Mouse (Mus musculus) heart, embryonic 12.5 days (tissue): ENCODE data around the gene 5031439G07Rik. TPM values are rescaled to one million over a fixed set of nuclear protein-coding genes. Genes with fewer than 3 reads are reported as not detected.
A peak's percentile ranks its signal among the peaks of the same experiment; 100 is the strongest.

Experiments used
- ATAC-seq: fragments of 200-750 bp; cut with Nextera tagmentation; 2 replicates; pipeline ENCODE4 v1.8.0; 2017; ENCODE audit warnings: moderate TSS enrichment, moderate library complexity; ENCODE audit not compliant: insufficient number of reproducible peaks, low FRiP score
- H3K27ac ChIP-seq: fragments of 300-500 bp; sonication (generic); 2 replicates; pipeline ENCODE4 v1.5.1; 2016; ENCODE audit warnings: mild to moderate bottlenecking, moderate library complexity; ENCODE audit not compliant: poor library complexity, severe bottlenecking
- H3K27me3 ChIP-seq: fragments of 300-500 bp; sonication (generic); replicated peaks from 2 replicates; pipeline ENCODE4 v1.6.1; 2016; ENCODE audit warnings: mild to moderate bottlenecking, moderate library complexity
- H3K36me3 ChIP-seq: fragments of 300-500 bp; sonication (generic); 2 replicates; pipeline ENCODE4 v1.6.1; 2016; ENCODE audit warnings: mild to moderate bottlenecking, moderate library complexity
- H3K4me1 ChIP-seq: fragments of 300-500 bp; sonication (generic); replicated peaks from 2 replicates; pipeline ENCODE4 v1.6.1; 2016; ENCODE audit warnings: mild to moderate bottlenecking
- H3K4me2 ChIP-seq: fragments of 300-500 bp; sonication (generic); 2 replicates; pipeline ENCODE4 v1.6.1; 2016; ENCODE audit warnings: mild to moderate bottlenecking, moderate library complexity
- H3K4me3 ChIP-seq: fragments of 300-500 bp; sonication (generic); 2 replicates; pipeline ENCODE4 v1.5.1; 2016; ENCODE audit warnings: mild to moderate bottlenecking
- H3K9ac ChIP-seq: fragments of 300-500 bp; sonication (generic); 2 replicates; pipeline ENCODE4 v1.6.1; 2016; ENCODE audit warnings: mild to moderate bottlenecking, moderate library complexity
- H3K9me3 ChIP-seq: fragments of 300-500 bp; sonication (generic); replicated peaks from 2 replicates; pipeline ENCODE4 v1.6.1; 2016; ENCODE audit warnings: mild to moderate bottlenecking, moderate library complexity
- WGBS: fragments of 180-500 bp; shearing (Covaris S2); methylation state at CpG from one replicate; pipeline ENCODE4 v1.1.7; 2016; 5-methylcytosine and 5-hydroxymethylcytosine counted together
- polyA plus RNA-seq: library from polyadenylated mRNA; unstranded; fragments of >200 nt; fragmentation: Nextera tagmentation; extraction: Ambion mirVana; gene quantifications from 2 replicates; pipeline ENCODE4 v1.2.1, GENCODE M21; 2016

Gene 5031439G07Rik
- polyA plus RNA-seq, 1 experiment from 2014 or later: 4.3 TPM

- Histone ChIP-seq H3K36me3 (no peaks in the 10 kb centered on the region), H3K4me3 (no peak within 1 kb of the TSS), H3K4me2 (peak within 1 kb of the TSS; percentile 33), H3K27ac (no peak within 1 kb of the TSS), H3K27me3 (peaks cover 29% of the 10 kb centered on the region), H3K9me3 (no peaks in the 10 kb centered on the region), H3K9ac (no peak within 1 kb of the TSS), H3K4me1 (peaks cover 28% of the 10 kb centered on the region)
- ATAC-seq: no peak
- 9% methylated on average over 21 of the region's 21 CpGs for WGBS
Measured at GRCm38 (mm10) chr15:85016951-85017664, 28.8 kb upstream of the 5031439G07Rik start, which contains the start of gene Upk3a. Gene Upk3a (plus strand): TSS chr15:85017141.

DNA sequence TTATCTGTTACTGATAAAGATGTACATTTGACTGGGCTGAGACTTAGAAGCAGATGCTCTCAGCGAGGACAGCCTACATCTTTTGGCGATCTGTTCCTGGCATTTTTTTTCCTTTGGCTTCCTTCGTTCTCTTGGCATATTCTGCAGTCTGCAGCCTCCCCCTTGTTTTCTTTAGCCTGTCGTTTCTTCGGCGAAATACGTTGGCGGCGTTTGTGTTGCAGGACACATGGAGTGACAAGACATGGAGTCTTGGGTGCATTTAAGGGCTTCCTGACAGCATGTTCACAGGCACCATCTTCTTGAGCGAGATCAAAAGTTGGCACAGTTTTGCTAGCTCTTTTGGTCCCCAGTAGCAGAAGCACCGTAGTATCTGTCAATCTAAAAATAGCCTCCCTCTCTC is 27.4 kb upstream of the 5031439G07Rik start:
- Histone ChIP-seq H3K4me3 (no peak overlapping the region), H3K36me3 (no peaks in the 10 kb centered on the region), H3K4me2 (no peak overlapping the region), H3K27ac (no peak overlapping the region), H3K4me1 (peaks cover 33% of the 10 kb centered on the region), H3K27me3 (peaks cover 29% of the 10 kb centered on the region), H3K9me3 (no peaks in the 10 kb centered on the region), H3K9ac (no peak overlapping the region)
- WGBS: 57% methylated on average over 11 of the region's 11 CpGs
- no peak for ATAC-seq

DNA sequence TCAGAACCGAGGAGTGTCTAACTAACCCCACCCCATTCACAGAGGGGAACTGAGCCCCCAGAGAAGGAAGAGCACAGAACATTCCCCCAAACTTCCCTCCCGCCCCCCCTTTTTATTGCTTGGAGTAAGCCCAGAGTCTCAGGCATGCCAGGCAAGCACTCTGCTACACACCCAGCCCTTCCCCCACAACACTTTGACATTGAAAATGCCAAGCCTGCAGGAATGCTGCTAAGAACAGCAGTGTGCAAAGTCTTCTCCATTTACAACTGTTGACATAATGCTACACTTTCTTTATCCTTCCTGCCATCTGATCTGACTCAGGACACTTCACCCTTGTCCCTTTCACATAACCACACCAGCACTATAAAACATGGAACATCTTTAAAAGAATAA is 24.3 kb upstream of the 5031439G07Rik start:
- ATAC-seq: no peak
- Histone ChIP-seq H3K9ac (no peak overlapping the region), H3K27me3 (peaks cover 14% of the 10 kb centered on the region), H3K4me3 (no peak overlapping the region), H3K36me3 (no peaks in the 10 kb centered on the region), H3K9me3 (no peaks in the 10 kb centered on the region), H3K4me1 (peaks cover 39% of the 10 kb centered on the region), H3K4me2 (peak overlapping the region; percentile 21), H3K27ac (0 out of 2 replicates have a peak overlapping the region, but pooled peaks have one; percentile 25)
- 51% methylated on average over 2 of the region's 2 CpGs for WGBS

DNA sequence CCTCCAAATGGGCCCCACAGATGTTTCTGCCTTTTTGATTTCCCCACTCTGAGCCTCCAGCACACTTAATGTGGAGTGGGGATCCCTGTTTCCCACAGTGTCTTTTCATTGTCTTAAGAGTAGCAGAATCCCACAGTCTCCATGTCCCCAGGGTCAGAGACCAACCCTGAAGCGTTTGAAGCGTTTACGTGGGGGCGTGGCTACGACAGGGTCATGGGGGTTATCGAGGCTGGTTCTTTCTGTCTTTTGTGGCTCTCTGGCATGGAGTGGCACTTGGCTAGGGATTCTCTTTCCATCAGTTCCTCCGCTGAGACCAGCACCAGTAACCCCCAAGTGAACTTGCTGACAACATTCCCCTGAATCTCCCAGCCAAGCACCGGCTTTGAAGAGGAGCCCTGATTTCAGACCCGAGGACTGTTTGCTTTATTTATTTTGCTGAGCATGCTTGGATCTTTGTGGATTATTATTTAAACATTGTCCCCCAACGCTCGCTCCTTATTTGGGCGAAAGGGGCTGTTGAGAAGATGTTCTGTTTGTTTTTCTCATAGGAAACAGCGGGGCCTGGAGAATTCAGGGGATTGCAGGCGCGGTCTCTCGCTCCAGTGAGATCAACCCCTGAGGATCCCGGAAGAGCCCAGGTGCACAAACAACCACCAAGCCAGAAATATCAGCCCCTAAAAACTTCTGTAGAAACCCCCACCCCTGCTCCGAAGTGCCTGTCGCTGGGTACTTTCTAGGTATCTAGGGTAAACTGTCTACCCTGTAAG is 23.7 kb upstream of the 5031439G07Rik start:
- Histone ChIP-seq H3K9me3 (no peaks in the 10 kb centered on the region), H3K4me3 (no peak overlapping the region), H3K27ac (peak overlapping the region; percentile 29; the same call in 1 of the 2 replicates), H3K4me2 (peak overlapping the region; percentile 21), H3K27me3 (peaks cover 9% of the 10 kb centered on the region), H3K4me1 (peaks cover 37% of the 10 kb centered on the region), H3K9ac (no peak overlapping the region), H3K36me3 (no peaks in the 10 kb centered on the region)
- WGBS: 29% methylated on average over 19 of the region's 19 CpGs
- no peak for ATAC-seq

DNA sequence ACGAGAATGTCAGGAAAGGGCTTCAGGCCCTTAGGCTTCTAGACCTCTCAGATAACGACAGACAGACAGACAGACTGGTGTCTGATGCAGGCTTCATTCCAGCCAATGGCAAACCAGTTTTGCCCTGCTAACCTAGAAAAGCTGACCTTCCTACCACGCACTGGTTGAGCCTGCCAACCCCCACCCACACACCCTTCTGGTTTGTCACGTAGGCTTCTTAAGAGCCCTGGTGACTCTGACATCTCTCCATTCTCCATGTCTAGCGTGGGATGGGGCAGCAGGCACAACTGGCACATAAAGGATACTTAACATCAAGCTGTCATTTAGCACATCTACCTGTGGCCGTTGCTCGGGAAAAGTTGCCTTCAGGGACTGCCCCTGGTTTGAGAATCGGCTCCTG is 21.3 kb upstream of the 5031439G07Rik start:
- ATAC-seq: no peak
- H3K9ac ChIP-seq: no peak overlapping the region
- H3K36me3 ChIP-seq: no peaks in the 10 kb centered on the region
- H3K27me3 ChIP-seq: no peaks in the 10 kb centered on the region
- no peak overlapping the region for H3K4me3 ChIP-seq
- H3K4me1 ChIP-seq: peaks cover 25% of the 10 kb centered on the region
- H3K4me2 ChIP-seq: no peak overlapping the region
- H3K9me3 ChIP-seq: no peaks in the 10 kb centered on the region
- 56% methylated on average over 8 of the region's 8 CpGs for WGBS
- H3K27ac ChIP-seq: no peak overlapping the region

DNA sequence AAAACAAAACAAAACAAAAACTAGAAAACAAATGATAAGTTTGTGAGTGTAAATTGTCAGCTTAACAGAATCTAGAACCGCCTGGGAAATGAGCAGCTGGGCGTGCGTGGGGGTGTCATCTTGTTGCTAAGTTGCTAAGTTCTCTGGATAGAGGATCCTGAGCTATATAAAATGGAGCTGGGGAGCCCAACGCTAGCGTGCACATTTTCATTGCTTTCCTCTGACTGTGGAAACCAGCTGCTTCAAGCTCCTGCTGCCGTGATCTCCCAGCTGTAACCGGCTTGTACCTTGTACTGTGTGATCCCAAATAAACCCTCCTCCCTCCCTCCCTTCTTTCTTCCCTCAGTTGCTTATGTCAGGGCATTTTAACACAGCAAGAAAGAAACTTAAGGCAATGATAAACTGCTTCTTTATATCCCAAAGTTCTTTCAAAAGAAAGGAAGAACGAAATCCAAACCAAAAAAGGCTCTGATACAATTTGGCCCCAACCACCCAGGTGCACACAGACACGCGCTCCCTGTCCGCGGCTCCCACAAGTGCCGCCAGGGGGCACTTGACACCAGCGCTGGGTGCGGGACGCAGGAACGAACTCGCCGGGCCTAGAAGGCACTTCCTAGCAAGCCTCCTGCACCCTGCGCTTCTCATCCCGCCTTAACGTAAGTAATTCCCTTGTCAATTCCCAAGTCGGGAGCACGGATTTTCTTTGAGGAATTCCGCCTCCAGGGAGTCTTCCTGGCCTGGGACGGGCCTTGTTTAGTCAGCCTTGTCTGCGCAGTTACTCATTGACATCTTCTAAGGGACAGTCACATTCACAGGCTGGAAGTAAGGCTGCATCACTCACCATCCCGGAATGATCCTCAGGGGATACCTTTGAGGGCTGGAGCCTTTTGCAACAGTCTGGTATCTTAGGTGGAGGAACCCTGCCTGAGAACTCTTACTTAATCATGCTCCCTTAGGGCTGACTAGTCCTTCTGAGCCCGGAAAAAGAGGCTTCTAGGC is 12.9 kb upstream of the 5031439G07Rik start:
- H3K4me2 ChIP-seq: no peak overlapping the region
- ATAC-seq: peak; percentile 51; the same call in 1 of the 2 replicates
- no peaks in the 10 kb centered on the region for H3K36me3 ChIP-seq
- H3K9me3 ChIP-seq: no peaks in the 10 kb centered on the region
- H3K4me1 ChIP-seq: peaks cover 7% of the 10 kb centered on the region
- H3K4me3 ChIP-seq: no peak overlapping the region
- peaks cover 21% of the 10 kb centered on the region for H3K27me3 ChIP-seq
- H3K9ac ChIP-seq: 0 out of 2 replicates have a peak overlapping the region, but pooled peaks have one; percentile 20
- H3K27ac ChIP-seq: no peak overlapping the region
- 19% methylated on average over 29 of the region's 29 CpGs for WGBS

- Histone ChIP-seq H3K27me3 (peaks cover 21% of the 10 kb centered on the region), H3K9ac (no peak overlapping the region), H3K36me3 (no peaks in the 10 kb centered on the region), H3K9me3 (no peaks in the 10 kb centered on the region), H3K4me1 (0 out of 2 replicates have a peak, but pooled peaks cover 2% of the 10 kb centered on the region), H3K4me3 (no peak overlapping the region), H3K27ac (no peak overlapping the region), H3K4me2 (no peak overlapping the region)
- WGBS: 60% methylated on average over 7 of the region's 7 CpGs
- ATAC-seq: no peak
Measured at GRCm38 (mm10) chr15:84999911-85000310, 11.6 kb upstream of the 5031439G07Rik start.

GRCm38 (mm10) chr15:84997768-84998454 is 9.6 kb upstream of the 5031439G07Rik start:
- Histone ChIP-seq H3K27ac (no peak overlapping the region), H3K4me2 (no peak overlapping the region), H3K9ac (no peak overlapping the region), H3K27me3 (peaks cover 21% of the 10 kb centered on the region), H3K4me3 (no peak overlapping the region), H3K4me1 (0 out of 2 replicates have a peak, but pooled peaks cover 3% of the 10 kb centered on the region), H3K36me3 (no peaks in the 10 kb centered on the region), H3K9me3 (no peaks in the 10 kb centered on the region)
- 68% methylated on average over 14 of the region's 14 CpGs for WGBS
- ATAC-seq: no peak

DNA sequence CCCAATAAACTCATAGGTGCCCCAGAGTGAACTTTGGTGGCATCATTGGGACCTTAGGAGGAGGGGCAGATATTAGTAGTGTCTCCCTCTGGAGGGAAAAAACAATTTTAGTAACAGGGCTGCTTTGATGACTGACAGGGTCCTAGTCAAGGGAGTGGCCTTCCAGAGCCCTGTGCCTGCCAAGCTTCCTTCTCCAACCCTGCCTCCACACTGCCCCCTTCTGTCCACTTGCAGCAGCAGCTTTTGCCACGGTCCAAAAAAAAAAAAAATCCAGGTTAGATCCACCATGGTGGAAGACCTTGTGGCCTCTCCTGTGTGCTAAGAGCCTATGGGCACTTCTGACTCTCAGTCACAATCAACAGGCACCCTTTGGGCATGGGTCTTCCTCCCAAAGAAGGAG is 7.6 kb upstream of the 5031439G07Rik start:
- Histone ChIP-seq H3K36me3 (no peaks in the 10 kb centered on the region), H3K27me3 (peaks cover 8% of the 10 kb centered on the region), H3K27ac (no peak overlapping the region), H3K4me2 (no peak overlapping the region), H3K9me3 (no peaks in the 10 kb centered on the region), H3K4me3 (no peak overlapping the region), H3K9ac (no peak overlapping the region), H3K4me1 (0 out of 2 replicates have a peak, but pooled peaks cover 3% of the 10 kb centered on the region)
- 15% methylated on average over 1 of the region's 1 CpGs for WGBS
- ATAC-seq: no peak

DNA sequence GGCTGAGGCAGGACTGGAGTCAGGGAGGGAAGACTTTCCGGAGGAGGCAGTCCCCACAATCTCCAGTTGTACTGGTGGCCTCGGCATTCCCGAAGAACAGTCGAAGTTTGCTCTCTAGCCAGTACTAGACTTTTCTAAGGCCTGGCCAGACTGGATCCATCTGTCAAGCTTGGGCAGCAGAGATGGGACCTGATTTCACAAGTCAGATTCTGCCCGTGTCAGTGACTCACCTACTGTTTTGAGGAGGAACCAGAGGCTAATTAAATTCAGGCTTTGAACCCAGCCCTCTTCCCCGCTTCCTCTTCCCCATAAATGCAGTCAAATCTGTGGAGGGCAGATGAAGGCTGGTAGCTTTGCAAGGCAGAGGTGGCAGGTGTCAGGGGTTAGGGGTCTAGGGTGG is 6.7 kb upstream of the 5031439G07Rik start:
- H3K4me2 ChIP-seq: no peak overlapping the region
- no peak for ATAC-seq
- H3K27ac ChIP-seq: no peak overlapping the region
- peaks cover 7% of the 10 kb centered on the region for H3K27me3 ChIP-seq
- H3K9me3 ChIP-seq: no peaks in the 10 kb centered on the region
- H3K9ac ChIP-seq: no peak overlapping the region
- no peak overlapping the region for H3K4me3 ChIP-seq
- 27% methylated on average over 6 of the region's 6 CpGs for WGBS
- no peaks in the 10 kb centered on the region for H3K36me3 ChIP-seq
- 0 out of 2 replicates have a peak, but pooled peaks cover 3% of the 10 kb centered on the region for H3K4me1 ChIP-seq
